Mouse (Mus musculus): ENCODE measurements around the gene Atg2b.

DNA sequence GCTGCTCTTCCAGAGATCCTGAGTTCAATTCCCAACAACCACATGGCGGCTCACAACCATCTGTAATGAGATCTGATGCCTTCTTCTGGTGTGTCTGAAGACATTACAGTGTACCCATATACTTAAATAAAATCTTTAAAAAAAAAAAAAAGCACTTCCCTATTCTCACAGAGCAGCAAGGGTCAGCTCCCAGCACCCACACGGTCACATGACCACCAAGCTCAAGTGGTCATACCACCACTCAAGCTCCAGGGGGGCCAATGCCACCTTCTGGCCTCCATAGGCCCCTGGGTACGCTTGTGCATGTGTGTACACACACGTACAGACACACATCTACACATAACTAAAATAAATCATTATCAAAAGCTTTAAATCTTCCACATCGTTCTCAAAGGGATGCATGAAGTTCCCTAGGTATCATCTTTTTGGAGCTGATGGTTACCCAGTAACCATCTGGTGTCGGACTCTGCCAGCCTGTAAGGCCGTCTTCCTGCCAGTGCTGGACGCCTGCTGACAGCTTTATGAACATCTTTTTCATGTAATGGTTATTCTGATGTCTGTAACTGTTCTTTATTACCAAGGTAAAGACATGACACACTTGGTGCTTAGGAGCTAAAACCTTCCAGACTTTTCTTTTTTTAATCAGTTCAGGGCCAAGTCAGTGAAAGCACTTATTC, 12.2 kb upstream of the Atg2b start:
- no peak for TF ChIP-seq GATA1 (IDR thresholded peaks at IDR 0.05; ENCODE audit: low read length)
- TF ChIP-seq TAL1 (IDR thresholded peaks at IDR 0.05; ENCODE audit: low read length) = no peak
